Mouse (Mus musculus): Measurements from ENCODE around the gene Ssh2.

DNA sequence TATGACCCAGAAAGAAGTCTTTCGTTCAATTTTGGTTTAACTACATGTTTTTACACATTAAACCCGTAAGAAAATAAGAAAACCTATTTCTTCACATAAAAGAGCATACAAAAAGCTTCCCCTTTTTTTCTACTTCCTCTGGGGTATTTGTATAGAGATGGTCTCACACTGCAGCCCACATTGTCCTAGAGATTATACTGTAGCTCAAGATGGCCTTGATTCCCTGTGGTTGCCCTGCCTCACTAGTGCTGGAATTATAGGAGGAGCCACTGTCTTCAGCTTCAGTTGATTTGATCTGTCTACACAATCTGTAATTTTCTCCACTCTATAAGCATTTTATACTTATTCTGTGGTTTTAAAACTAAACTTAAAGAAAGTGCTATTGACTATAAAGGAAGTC lies 15.4 kb downstream of the Ssh2 start:
- TF ChIP-seq ZNF384 (IDR thresholded peaks at IDR 0.05; ENCODE audit: low read depth, low read length) (no peak), MAFK (IDR thresholded peaks at IDR 0.05; ENCODE audit: insufficient read depth, low read depth, low read length) (no peak), CHD2 (IDR thresholded peaks at IDR 0.05; ENCODE audit: low read depth, low read length) (no peak), ZC3H11A (IDR thresholded peaks at IDR 0.05; ENCODE audit: borderline replicate concordance, low read depth, low read length) (no peak)

Data from ES-E14 (cell line).